Mouse (Mus musculus) lung, embryonic 15.5 days (tissue): Measurements from ENCODE around the gene Asxl2. TPM values are rescaled to one million over a fixed set of nuclear protein-coding genes. Genes with fewer than 3 reads are reported as not detected.

Experiments
- ATAC-seq: fragments of 200-750 bp; cut with Nextera tagmentation; 2 replicates; pipeline ENCODE4 v1.8.0; 2017; ENCODE audit warnings: moderate number of reproducible peaks, borderline replicate concordance; ENCODE audit not compliant: low FRiP score, low TSS enrichment; ENCODE audit errors: extremely low read depth
- H3K27ac ChIP-seq: fragments of 300-500 bp; sonication (generic); 2 replicates; pipeline ENCODE4 v1.5.1; 2015; ENCODE audit warnings: moderate library complexity, mild to moderate bottlenecking, inconsistent platforms
- H3K27me3 ChIP-seq: fragments of 300-500 bp; sonication (generic); 2 replicates; pipeline ENCODE4 v1.6.1; 2015; ENCODE audit warnings: inconsistent platforms
- H3K36me3 ChIP-seq: fragments of 300-500 bp; sonication (generic); 2 replicates; pipeline ENCODE4 v1.6.1; 2015; ENCODE audit warnings: inconsistent platforms
- H3K4me1 ChIP-seq: fragments of 300-500 bp; sonication (generic); 2 replicates; pipeline ENCODE4 v1.6.1; 2015; ENCODE audit warnings: inconsistent platforms
- H3K4me2 ChIP-seq: fragments of 300-500 bp; sonication (generic); 2 replicates; pipeline ENCODE4 v1.6.1; 2015; ENCODE audit warnings: inconsistent platforms, mild to moderate bottlenecking, moderate library complexity
- H3K4me3 ChIP-seq: fragments of 300-500 bp; sonication (generic); 2 replicates; pipeline ENCODE4 v1.5.1; 2015; ENCODE audit warnings: mild to moderate bottlenecking, inconsistent platforms
- H3K9ac ChIP-seq: fragments of 300-500 bp; sonication (generic); 2 replicates; pipeline ENCODE4 v1.6.1; 2015; ENCODE audit warnings: inconsistent platforms
- H3K9me3 ChIP-seq: fragments of 300-500 bp; sonication (generic); 2 replicates; pipeline ENCODE4 v1.6.1; 2016; ENCODE audit warnings: inconsistent platforms
- WGBS: fragments of 180-500 bp; shearing (Covaris S2); methylation state at CpG from one replicate; pipeline ENCODE4 v1.1.7; 2015; 5-methylcytosine and 5-hydroxymethylcytosine counted together
- polyA plus RNA-seq: library from polyadenylated mRNA; unstranded; fragments of >200 nt; fragmentation: Nextera tagmentation; extraction: Ambion mirVana; gene quantifications from 2 replicates; pipeline ENCODE4 v1.2.1, GENCODE M21; 2015

Gene Asxl2
- polyA plus RNA-seq, result 16.6 and 16.9 TPM in 2 replicates

DNA sequence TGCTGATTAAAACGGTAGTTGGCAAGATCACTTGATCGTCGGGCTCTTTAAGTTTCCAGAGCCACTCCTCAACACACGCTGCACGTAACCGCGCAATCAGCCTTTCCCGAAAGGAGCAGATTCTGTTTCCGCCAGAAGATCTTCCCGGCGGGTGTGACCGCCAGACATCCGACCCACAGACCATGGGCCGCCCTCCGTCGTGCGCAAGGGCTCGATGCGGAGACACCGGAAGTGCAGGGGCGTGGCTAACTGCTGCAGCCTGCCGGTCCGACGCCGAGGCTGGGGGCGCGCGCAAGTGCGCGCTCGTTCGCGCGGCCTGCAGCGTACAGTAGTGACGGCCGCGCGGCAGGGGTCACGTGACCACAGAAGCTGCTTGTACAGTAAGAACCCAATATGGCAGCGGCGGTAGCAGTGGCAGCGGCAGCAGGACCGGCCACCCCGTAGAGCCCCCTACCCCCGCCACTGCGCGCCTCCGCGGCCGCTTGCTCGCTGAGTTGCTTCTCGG, at the start of gene Asxl2:
Gene Asxl2 (plus strand): TSS at position 328 of the 505 bp plus-strand sequence.
- Histone ChIP-seq H3K4me1 (peaks cover 27% of the 10 kb centered on the region), H3K4me3 (peak within 1 kb of the TSS; percentile 90), H3K27me3 (no peaks in the 10 kb centered on the region), H3K9me3 (no peaks in the 10 kb centered on the region), H3K27ac (peak within 1 kb of the TSS; percentile 98), H3K36me3 (0 out of 2 replicates have a peak, but pooled peaks cover 5% of the 10 kb centered on the region), H3K9ac (peak within 1 kb of the TSS; percentile 93), H3K4me2 (peak within 1 kb of the TSS; percentile 69)
- WGBS, result under 1% methylated on average over 52 of the region's 53 CpGs
- ATAC-seq, result peak; percentile 96

DNA sequence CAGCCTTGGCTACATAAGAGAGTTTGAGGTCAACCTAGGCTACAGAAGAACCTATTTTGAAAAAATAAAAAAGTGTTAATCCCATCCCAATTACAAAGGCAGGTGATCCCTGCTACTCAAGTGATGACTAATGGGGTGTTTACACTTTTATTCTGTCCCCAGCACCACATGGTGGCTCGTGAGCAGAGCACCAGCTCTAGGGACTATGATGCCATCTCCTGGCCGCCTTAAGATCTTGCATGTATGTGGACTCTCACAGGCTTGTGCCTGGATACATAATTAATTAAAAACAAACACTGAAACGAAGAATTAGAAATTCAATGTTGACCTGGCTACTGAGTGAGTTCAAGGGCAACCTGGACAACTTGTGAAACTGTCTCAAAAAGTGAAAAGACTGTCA, 49.5 kb upstream of the Asxl2 start:
- no peak overlapping the region for H3K4me3 ChIP-seq
- ATAC-seq, result no peak
- H3K9me3 ChIP-seq, result no peaks in the 10 kb centered on the region
- no peak overlapping the region for H3K9ac ChIP-seq
- no peak overlapping the region for H3K4me2 ChIP-seq
- H3K27me3 ChIP-seq, result no peaks in the 10 kb centered on the region
- H3K36me3 ChIP-seq, result 0 out of 2 replicates have a peak, but pooled peaks cover 5% of the 10 kb centered on the region
- 20% methylated on average over 3 of the region's 3 CpGs for WGBS
- 0 out of 2 replicates have a peak, but pooled peaks cover 8% of the 10 kb centered on the region for H3K4me1 ChIP-seq
- no peak overlapping the region for H3K27ac ChIP-seq

DNA sequence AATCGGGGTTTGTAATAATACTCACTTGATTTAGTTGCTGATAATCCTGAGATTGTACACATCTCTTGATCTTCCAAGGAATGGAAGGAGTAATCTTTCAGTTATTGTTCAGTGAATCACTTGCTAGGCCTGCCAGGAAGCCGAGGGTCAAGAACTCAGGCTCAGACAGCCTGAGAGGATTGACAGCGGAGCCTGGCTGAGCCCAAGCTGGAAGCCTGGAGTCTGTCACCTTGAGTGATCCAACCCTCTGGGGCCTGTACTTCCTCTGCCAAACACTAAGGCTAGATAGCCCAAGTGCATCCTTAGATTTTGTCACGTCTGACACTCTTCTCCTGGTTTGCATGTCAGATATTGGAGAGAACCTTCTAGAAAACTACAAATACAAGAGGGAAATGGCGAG, 48.9 kb upstream of the Asxl2 start:
- Histone ChIP-seq H3K9ac (no peak overlapping the region), H3K27ac (no peak overlapping the region), H3K27me3 (no peaks in the 10 kb centered on the region), H3K4me1 (0 out of 2 replicates have a peak, but pooled peaks cover 8% of the 10 kb centered on the region), H3K36me3 (peaks cover 10% of the 10 kb centered on the region; the same call in 1 of the 2 replicates), H3K4me2 (no peak overlapping the region), H3K4me3 (no peak overlapping the region), H3K9me3 (no peaks in the 10 kb centered on the region)
- WGBS, result 75% methylated on average over 5 of the region's 5 CpGs
- ATAC-seq, result no peak

DNA sequence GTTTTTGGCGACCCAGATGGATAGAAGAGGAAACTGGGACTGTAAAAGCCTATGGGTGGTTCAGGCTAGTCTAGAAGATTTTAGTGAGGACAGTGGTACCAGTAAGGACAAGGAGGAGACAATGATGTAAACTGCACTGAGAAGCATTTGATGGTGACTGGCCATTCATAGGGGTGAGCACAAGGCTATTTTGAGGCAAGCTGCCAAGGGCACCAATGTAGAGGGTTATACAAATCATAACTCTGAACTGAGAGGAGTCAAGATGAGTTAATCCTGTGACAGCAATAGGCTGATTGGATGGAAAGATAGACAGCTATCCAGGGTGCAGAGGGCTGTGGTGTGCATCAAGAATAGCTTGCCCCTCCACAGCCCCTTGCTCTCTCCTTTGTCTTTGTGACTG, 41.8 kb upstream of the Asxl2 start:
- no peaks in the 10 kb centered on the region for H3K4me1 ChIP-seq
- 71% methylated on average over 1 of the region's 1 CpGs for WGBS
- no peaks in the 10 kb centered on the region for H3K9me3 ChIP-seq
- H3K4me2 ChIP-seq, result no peak overlapping the region
- no peak overlapping the region for H3K9ac ChIP-seq
- no peak for ATAC-seq
- H3K36me3 ChIP-seq, result peaks cover 24% of the 10 kb centered on the region
- H3K4me3 ChIP-seq, result no peak overlapping the region
- H3K27me3 ChIP-seq, result no peaks in the 10 kb centered on the region
- H3K27ac ChIP-seq, result no peak overlapping the region

DNA sequence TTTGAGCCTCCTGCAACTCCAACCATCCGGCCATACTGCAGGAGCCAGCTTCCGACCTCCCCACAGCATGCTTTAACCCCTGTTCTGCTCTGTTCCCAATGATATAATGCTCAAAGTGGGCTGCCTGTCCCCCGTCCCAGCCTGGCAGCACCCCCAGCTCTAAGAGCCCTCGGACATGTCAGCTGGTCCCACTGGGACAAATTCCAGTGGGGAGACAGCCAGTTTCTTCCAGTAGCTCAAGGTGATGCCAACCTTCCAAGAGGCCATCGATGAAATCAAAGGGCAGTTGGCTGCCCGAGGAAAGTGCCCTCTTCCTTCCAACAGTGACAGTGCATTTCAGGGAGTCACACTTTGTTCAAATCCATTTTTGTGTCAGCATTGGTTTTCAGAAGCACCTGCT, 41.4 kb upstream of the Asxl2 start:
- ATAC-seq, result no peak
- Histone ChIP-seq H3K27me3 (no peaks in the 10 kb centered on the region), H3K9ac (no peak overlapping the region), H3K36me3 (peaks cover 24% of the 10 kb centered on the region), H3K4me1 (no peaks in the 10 kb centered on the region), H3K4me2 (no peak overlapping the region), H3K27ac (no peak overlapping the region), H3K4me3 (no peak overlapping the region), H3K9me3 (no peaks in the 10 kb centered on the region)
- WGBS, result 80% methylated on average over 6 of the region's 6 CpGs

DNA sequence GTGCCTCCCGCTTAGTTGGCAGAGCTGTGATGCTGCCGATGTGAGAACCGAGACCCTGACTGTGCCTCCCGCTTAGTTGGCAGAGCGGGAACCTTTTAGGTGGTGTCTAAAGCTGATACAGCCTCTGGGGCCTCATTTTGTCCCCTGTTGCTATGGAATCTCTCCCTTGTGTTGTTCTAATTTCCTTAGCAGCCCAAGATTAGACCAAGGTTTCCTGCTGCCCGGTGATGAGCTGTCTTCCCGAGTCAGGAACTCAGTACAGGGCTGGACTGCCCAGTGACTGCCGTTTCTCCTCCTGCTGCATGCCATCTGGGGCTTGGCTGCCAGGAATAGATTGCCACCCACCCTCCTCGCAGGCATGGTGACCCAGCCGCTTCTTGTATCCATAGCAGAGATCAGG, 40.7 kb upstream of the Asxl2 start:
- Histone ChIP-seq H3K27me3 (no peaks in the 10 kb centered on the region), H3K4me1 (no peaks in the 10 kb centered on the region), H3K4me2 (no peak overlapping the region), H3K27ac (no peak overlapping the region), H3K36me3 (peaks cover 27% of the 10 kb centered on the region), H3K9ac (no peak overlapping the region), H3K4me3 (no peak overlapping the region), H3K9me3 (no peaks in the 10 kb centered on the region)
- WGBS, result 75% methylated on average over 10 of the region's 10 CpGs
- ATAC-seq, result no peak

DNA sequence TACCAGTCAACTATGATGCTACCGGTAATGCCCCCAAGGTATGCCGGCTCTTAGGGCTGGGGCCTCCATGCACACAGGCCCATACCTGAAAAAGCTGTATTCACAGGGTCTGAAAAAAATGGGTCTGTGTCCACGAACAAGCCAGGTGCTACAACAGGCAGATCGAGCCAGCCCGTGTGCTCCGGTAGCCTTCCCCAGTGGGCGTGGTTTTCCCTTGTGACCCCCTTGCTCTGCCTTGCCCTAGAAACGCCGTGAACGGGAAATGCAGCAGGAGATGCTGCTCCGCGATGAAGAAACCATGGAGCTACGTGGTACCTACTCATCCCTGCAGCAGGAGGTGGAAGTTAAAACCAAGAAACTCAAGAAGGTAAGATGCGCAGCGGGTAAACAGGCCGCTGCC, 38.8 kb upstream of the Asxl2 start:
- 90% methylated on average over 16 of the region's 16 CpGs for WGBS

DNA sequence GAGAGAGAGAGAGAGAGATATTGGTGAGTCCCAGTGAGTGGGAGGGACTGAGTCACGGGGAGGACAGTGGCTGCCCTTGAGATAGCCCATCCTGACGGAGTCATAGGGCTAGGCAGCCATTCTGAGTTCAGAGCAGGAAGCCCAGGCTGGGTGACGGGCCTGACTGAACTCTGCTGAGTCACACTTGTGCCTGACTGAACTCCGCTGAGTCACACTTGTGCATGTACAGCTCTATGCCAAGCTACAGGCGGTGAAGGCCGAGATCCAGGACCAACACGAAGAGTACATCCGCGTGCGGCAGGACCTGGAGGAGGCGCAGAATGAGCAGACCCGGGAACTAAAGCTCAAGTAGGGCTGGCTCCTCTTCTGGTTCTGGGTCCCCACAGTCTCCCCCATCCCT, 37.3 kb upstream of the Asxl2 start:
- Histone ChIP-seq H3K9ac (no peak overlapping the region), H3K9me3 (no peaks in the 10 kb centered on the region), H3K4me3 (no peak overlapping the region), H3K4me1 (no peaks in the 10 kb centered on the region), H3K4me2 (no peak overlapping the region), H3K27ac (no peak overlapping the region), H3K36me3 (peaks cover 17% of the 10 kb centered on the region), H3K27me3 (no peaks in the 10 kb centered on the region)
- ATAC-seq, result no peak
- WGBS, result 89% methylated on average over 12 of the region's 12 CpGs

More for the DNA sequence above, 38.8 kb upstream of the Asxl2 start:
- Histone ChIP-seq H3K27me3 (no peaks in the 10 kb centered on the region), H3K9ac (no peak overlapping the region), H3K4me1 (no peaks in the 10 kb centered on the region), H3K36me3 (peaks cover 17% of the 10 kb centered on the region), H3K4me3 (no peak overlapping the region), H3K4me2 (no peak overlapping the region), H3K9me3 (no peaks in the 10 kb centered on the region), H3K27ac (no peak overlapping the region)
- ATAC-seq, result no peak

DNA sequence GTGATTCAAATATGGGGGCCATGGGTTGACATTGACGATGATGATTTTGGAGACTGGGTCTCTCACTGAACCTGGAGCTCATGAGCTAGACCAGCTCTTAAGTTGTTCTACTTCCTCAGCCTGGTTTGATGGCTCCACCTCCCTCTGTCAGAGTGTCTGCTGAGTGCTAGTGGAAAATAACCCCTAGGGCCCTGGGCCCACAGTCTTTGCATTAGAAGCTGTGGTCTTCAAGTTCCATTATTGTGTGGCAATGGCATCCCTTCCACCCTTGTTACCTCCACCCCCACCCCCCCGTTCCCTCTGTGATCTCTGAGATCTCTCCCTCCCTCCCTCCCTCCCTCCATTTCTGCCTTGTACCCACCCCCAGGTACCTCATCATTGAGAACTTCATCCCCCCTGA, 36.6 kb upstream of the Asxl2 start:
- ATAC-seq, result no peak
- Histone ChIP-seq H3K27me3 (no peaks in the 10 kb centered on the region), H3K9ac (no peak overlapping the region), H3K4me1 (no peaks in the 10 kb centered on the region), H3K27ac (no peak overlapping the region), H3K36me3 (peaks cover 21% of the 10 kb centered on the region), H3K4me3 (no peak overlapping the region), H3K9me3 (no peaks in the 10 kb centered on the region), H3K4me2 (no peak overlapping the region)
- WGBS, result 81% methylated on average over 2 of the region's 2 CpGs

DNA sequence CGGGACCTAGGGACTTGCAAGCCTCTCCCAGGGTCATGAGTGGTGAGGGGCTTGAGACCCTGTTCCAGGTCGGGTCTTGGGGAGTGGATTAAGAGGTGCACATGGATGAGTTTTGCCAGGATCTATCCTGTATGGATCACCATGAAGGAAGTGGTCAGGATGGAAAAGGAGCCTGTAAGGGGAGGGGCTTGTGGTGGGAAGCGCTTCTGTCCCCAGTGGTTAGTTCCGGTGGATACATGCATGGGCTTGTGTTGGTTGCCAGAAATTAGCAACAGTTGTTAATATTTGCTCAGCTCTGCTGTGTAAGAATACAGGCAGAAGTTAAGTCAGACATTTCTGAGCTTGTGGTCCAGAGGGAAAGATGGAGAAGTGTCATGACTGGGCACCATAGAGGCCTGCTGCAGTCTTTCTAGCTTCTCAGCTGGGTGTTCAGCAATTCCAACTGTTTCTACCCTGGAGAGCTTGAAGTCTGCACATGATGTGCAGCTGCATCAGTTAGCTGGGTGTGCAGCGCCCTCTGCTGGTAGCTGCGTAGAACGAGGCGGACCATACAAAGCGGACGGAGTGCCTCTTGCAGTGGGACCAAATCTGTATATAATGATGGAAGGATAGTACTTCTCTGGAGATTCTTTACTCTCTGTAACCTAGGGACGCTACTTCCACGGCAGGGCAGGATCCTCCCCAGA, 35.9 kb upstream of the Asxl2 start:
- ATAC-seq, result peak; percentile 65
- peaks cover 21% of the 10 kb centered on the region for H3K36me3 ChIP-seq
- 31% methylated on average over 12 of the region's 12 CpGs for WGBS
- H3K4me2 ChIP-seq, result no peak overlapping the region
- H3K9me3 ChIP-seq, result no peaks in the 10 kb centered on the region
- no peak overlapping the region for H3K9ac ChIP-seq
- H3K4me1 ChIP-seq, result no peaks in the 10 kb centered on the region
- H3K4me3 ChIP-seq, result no peak overlapping the region
- H3K27ac ChIP-seq, result no peak overlapping the region
- no peaks in the 10 kb centered on the region for H3K27me3 ChIP-seq

DNA sequence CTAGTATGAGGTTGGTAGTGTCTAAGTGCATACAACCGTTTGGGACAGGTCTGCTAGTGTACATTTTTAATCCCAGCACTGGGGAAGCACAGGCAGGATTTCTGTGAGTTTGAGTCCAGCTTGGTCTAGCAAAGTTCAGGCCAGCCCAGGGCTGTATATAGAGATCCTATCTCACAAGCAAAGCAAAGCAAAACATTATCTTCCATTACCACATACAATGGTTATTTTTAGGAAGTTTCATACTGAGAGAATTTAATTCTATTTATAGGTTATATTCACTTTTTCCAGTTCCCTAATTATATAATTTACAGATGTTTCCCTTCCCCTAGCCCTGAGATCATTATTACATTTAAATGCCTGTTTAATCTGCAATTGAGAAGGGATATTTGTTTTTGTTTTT, 35.4 kb upstream of the Asxl2 start:
- no peaks in the 10 kb centered on the region for H3K4me1 ChIP-seq
- WGBS, result 79% methylated on average over 1 of the region's 1 CpGs
- no peak overlapping the region for H3K9ac ChIP-seq
- H3K4me2 ChIP-seq, result no peak overlapping the region
- H3K36me3 ChIP-seq, result peaks cover 21% of the 10 kb centered on the region
- H3K27ac ChIP-seq, result no peak overlapping the region
- no peak for ATAC-seq
- H3K27me3 ChIP-seq, result no peaks in the 10 kb centered on the region
- H3K4me3 ChIP-seq, result no peak overlapping the region
- H3K9me3 ChIP-seq, result no peaks in the 10 kb centered on the region

DNA sequence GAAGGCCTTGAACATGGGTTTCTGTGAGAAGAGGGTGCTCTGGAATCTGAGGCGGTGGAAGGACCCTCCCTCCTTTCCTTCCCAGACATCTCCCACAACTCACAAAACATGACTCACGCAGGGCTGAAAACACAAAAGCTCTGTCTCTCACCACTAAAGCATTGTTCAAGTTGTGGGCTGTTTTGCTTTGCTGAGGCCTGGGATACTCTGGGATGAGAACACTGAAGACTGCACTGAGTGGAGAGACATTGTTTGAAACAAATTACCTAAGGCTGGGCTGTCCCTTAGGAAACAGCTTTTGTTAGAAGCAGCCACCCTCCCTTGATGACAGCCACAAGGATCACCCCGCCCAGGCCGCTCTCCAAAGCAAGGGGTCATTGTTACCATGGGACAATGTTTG, 33.5 kb upstream of the Asxl2 start:
- H3K4me3 ChIP-seq, result no peak overlapping the region
- WGBS, result 86% methylated on average over 4 of the region's 4 CpGs
- H3K27ac ChIP-seq, result no peak overlapping the region
- no peaks in the 10 kb centered on the region for H3K9me3 ChIP-seq
- H3K9ac ChIP-seq, result no peak overlapping the region
- no peak overlapping the region for H3K4me2 ChIP-seq
- no peaks in the 10 kb centered on the region for H3K27me3 ChIP-seq
- no peaks in the 10 kb centered on the region for H3K4me1 ChIP-seq
- ATAC-seq, result no peak
- H3K36me3 ChIP-seq, result peaks cover 18% of the 10 kb centered on the region
